Mouse (Mus musculus) kidney, postnatal 0 days (tissue): ENCODE measurements at regions not wholly inside any gene's neighbourhood (a gene's known extent, or its start where the extent isn't known, plus 50 kb on each side); places are given as distances from the start of the nearest gene placed in this dataset.
A peak's percentile ranks its signal among the peaks of the same experiment; 100 is the strongest.

ENCODE experiments used
- ATAC-seq: fragments of 200-750 bp; cut with Nextera tagmentation; replicated peaks from 2 replicates; pipeline ENCODE4 v1.8.0; 2017; ENCODE audit warnings: low read depth, moderate number of reproducible peaks, moderate TSS enrichment, moderate library complexity; ENCODE audit not compliant: low FRiP score
- DNase-seq: peaks from one replicate; pipeline ENCODE4 v3.0.0-alpha.2; 2016; ENCODE audit warnings: low spot score
- H3K27ac ChIP-seq: fragments of 300-500 bp; sonication (generic); 2 replicates; pipeline ENCODE4 v1.5.1; 2014; ENCODE audit warnings: mild to moderate bottlenecking
- H3K27me3 ChIP-seq: fragments of 300-500 bp; sonication (generic); 2 replicates; pipeline ENCODE4 v1.6.1; 2014; ENCODE audit warnings: low read length, mixed read lengths; ENCODE audit not compliant: insufficient read depth
- H3K36me3 ChIP-seq: fragments of 300-500 bp; sonication (generic); 2 replicates; pipeline ENCODE4 v1.6.1; 2014; ENCODE audit warnings: low read length, mixed read lengths; ENCODE audit not compliant: insufficient read depth
- H3K4me1 ChIP-seq: fragments of 300-500 bp; sonication (generic); replicated peaks from 2 replicates; pipeline ENCODE4 v1.6.1; 2014; ENCODE audit warnings: antibody characterized with exemption, low read length, mixed read lengths; ENCODE audit not compliant: insufficient read depth
- H3K4me2 ChIP-seq: fragments of 300-500 bp; sonication (generic); 2 replicates; pipeline ENCODE4 v1.6.1; 2014; ENCODE audit warnings: mild to moderate bottlenecking, low read length, moderate library complexity, mixed read lengths
- H3K4me3 ChIP-seq: fragments of 300-500 bp; sonication (generic); replicated peaks from 2 replicates; pipeline ENCODE4 v1.5.1; 2014; ENCODE audit warnings: low read depth, low read length
- H3K9ac ChIP-seq: fragments of 300-500 bp; sonication (generic); 2 replicates; pipeline ENCODE4 v1.6.1; 2014; ENCODE audit warnings: low read depth, low read length
- H3K9me3 ChIP-seq: fragments of 300-500 bp; sonication (generic); replicated peaks from 2 replicates; pipeline ENCODE4 v1.6.1; 2016; ENCODE audit warnings: low read length, inconsistent platforms, mixed read lengths
- CTCF ChIP-seq: IDR thresholded peaks from 2 replicates; pipeline ENCODE4 v1.5.1; 2016; ENCODE audit warnings: antibody characterized with exemption, low read depth, mild to moderate bottlenecking, moderate library complexity
- WGBS: fragments of 180-500 bp; shearing (Covaris S2); extraction: QIAGEN DNeasy Blood & Tissue Kit; methylation state at CpG from one replicate; pipeline ENCODE4 v1.1.7; 2014; 5-methylcytosine and 5-hydroxymethylcytosine counted together

DNA sequence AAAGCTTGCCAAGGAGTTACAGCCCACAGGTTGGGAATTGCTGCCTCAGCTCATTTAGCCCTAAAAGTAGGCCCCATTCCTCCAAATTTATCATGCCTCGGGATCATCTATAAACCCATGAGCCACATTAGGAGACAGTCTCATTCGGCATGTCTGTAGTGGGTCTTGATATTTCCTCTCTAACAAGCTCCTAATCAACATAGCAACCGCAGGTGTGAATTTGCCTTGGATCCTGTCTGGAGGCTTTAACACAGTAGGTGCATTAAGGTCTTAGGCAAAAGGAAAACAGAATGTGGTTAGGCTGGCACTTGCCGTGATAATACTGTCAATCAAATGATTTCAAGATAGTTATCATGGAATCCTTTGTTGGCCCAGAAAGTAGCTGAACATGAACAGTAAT is 287.7 kb upstream of the Clec14a start:
- Histone ChIP-seq H3K27ac (no peak overlapping the region), H3K36me3 (no peaks in the 10 kb centered on the region), H3K4me2 (no peak overlapping the region), H3K27me3 (no peaks in the 10 kb centered on the region), H3K9me3 (no peaks in the 10 kb centered on the region), H3K4me1 (no peaks in the 10 kb centered on the region), H3K9ac (no peak overlapping the region), H3K4me3 (no peak overlapping the region)
- ATAC-seq (no peak), DNase-seq (no peak)
- TF ChIP-seq CTCF, result no peak
- 73% methylated on average over 4 of the region's 4 CpGs for WGBS

GRCm38 (mm10) chr12:58556060-58556459 is 287.0 kb upstream of the Clec14a start:
- TF ChIP-seq CTCF, result no peak
- Histone ChIP-seq H3K9ac (no peak overlapping the region), H3K27me3 (no peaks in the 10 kb centered on the region), H3K9me3 (no peaks in the 10 kb centered on the region), H3K27ac (no peak overlapping the region), H3K36me3 (no peaks in the 10 kb centered on the region), H3K4me3 (no peak overlapping the region), H3K4me1 (no peaks in the 10 kb centered on the region), H3K4me2 (no peak overlapping the region)
- DNase-seq (no peak), ATAC-seq (no peak)
- 70% methylated on average over 1 of the region's 1 CpGs for WGBS

DNA sequence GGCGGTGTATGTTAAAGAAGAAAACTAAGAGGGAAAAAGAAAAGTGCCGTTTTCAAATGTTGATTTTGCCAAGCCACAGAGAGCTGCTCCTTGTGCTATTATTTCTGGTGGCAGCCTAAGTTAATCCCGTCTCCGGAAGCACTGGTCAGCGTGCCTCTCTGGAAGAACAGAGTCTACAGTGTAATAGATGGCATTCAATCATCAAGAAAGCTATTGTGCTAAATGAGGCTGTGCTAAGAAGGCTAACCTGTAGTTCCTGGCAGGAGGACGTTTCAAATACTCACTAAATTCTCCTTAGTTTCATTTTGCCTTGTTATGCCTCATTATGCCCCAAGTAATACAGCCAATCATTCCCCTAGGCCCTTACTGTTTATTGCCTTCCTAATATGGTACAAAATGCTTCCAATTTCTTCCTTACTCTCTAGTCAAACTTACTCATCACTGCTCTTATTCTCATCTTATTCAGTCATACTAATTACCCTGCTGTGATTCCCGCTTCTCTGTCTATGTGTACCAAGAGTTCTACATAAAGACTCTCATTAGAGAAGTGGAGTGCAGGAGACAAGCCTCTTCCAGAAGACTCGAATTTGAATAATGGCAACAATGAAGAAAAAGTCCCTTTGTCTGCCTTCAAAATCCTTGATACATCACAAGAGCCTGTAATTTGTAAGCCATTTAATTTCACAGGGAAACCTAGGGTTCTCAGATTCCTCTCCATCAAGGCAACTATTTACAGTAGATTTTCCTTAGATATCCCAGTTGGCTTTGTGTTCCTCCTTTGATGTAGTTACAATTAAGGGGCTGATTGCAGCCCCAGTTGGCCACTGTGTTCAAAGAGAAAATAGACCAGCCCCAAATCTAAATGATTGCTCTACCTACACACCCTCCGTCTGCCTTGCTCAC is 282.0 kb upstream of the Clec14a start:
- 39% methylated on average over 9 of the region's 9 CpGs for WGBS
- ATAC-seq (no peak), DNase-seq (no peak)
- Histone ChIP-seq H3K27me3 (no peaks in the 10 kb centered on the region), H3K4me1 (no peaks in the 10 kb centered on the region), H3K4me2 (no peak overlapping the region), H3K27ac (no peak overlapping the region), H3K9ac (no peak overlapping the region), H3K9me3 (no peaks in the 10 kb centered on the region), H3K4me3 (no peak overlapping the region), H3K36me3 (no peaks in the 10 kb centered on the region)
- TF ChIP-seq CTCF, result no peak

DNA sequence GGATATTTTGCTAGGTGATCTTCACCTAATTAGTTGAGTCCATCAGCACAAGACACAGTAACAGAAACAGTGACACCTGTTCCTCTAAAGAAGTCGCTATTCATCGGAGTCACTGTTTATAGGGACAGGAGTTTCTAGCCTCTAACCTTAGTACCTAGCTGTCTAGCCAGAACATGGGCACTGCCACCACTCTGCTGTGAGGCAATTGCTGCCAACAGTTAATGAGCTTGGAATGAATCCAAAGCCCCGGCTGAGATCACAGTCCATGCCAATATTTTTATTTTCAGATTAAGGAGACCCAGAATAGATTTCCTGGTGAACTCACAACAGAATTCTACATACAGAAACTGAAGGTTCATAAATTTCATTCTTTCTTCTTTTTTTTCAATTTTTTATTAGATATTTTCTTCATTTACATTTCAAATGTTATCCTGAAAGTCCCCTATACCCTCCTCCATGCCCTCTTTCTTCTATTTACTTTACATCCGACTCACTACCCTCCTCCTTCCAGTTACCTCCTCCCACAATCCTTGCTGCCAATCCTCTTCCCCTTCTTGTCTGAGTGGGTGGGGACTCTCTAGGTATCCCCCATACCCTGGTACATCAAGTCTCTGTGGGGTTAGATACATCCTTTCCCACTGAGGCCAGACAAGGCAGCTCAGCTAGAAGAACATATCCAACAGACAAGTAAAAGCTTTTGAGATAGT is 276.9 kb upstream of the Clec14a start:
- TF ChIP-seq CTCF, result no peak
- ATAC-seq (no peak), DNase-seq (no peak)
- H3K9ac ChIP-seq, result no peak overlapping the region
- no peaks in the 10 kb centered on the region for H3K9me3 ChIP-seq
- WGBS, result 74% methylated on average over 4 of the region's 4 CpGs
- no peak overlapping the region for H3K4me2 ChIP-seq
- no peak overlapping the region for H3K4me3 ChIP-seq
- no peaks in the 10 kb centered on the region for H3K4me1 ChIP-seq
- H3K27me3 ChIP-seq, result no peaks in the 10 kb centered on the region
- no peak overlapping the region for H3K27ac ChIP-seq
- H3K36me3 ChIP-seq, result no peaks in the 10 kb centered on the region

GRCm38 (mm10) chr12:58544862-58545261 is 275.8 kb upstream of the Clec14a start:
- Histone ChIP-seq H3K4me2 (no peak overlapping the region), H3K4me1 (no peaks in the 10 kb centered on the region), H3K9ac (no peak overlapping the region), H3K4me3 (no peak overlapping the region), H3K27ac (no peak overlapping the region), H3K27me3 (no peaks in the 10 kb centered on the region), H3K36me3 (no peaks in the 10 kb centered on the region), H3K9me3 (no peaks in the 10 kb centered on the region)
- 81% methylated on average over 4 of the region's 4 CpGs for WGBS
- no peak for ATAC-seq
- no peak for TF ChIP-seq CTCF
- DNase-seq, result no peak

GRCm38 (mm10) chr12:58538305-58538719 is 269.2 kb upstream of the Clec14a start:
- TF ChIP-seq CTCF, result no peak
- DNase-seq, result peak; percentile 58

More at GRCm38 (mm10) chr12:58538305-58538719, 269.2 kb upstream of the Clec14a start:
- Histone ChIP-seq H3K9ac (no peak overlapping the region), H3K27ac (no peak overlapping the region), H3K4me1 (no peaks in the 10 kb centered on the region), H3K4me2 (no peak overlapping the region), H3K4me3 (no peak overlapping the region), H3K36me3 (no peaks in the 10 kb centered on the region), H3K9me3 (no peaks in the 10 kb centered on the region), H3K27me3 (no peaks in the 10 kb centered on the region)
- WGBS, result 39% methylated on average over 5 of the region's 5 CpGs
- ATAC-seq, result no peak
